Mouse (Mus musculus) heart, embryonic 15.5 days (tissue): ENCODE measurements around the gene Stxbp6. TPM values are rescaled to one million over a fixed set of nuclear protein-coding genes. Genes with fewer than 3 reads are reported as not detected.

Experiments
- ATAC-seq: fragments of 200-750 bp; cut with Nextera tagmentation; replicated peaks from 2 replicates; pipeline ENCODE4 v1.8.0; 2017; ENCODE audit warnings: low read depth, moderate TSS enrichment; ENCODE audit not compliant: insufficient number of reproducible peaks, insufficient read depth, low FRiP score
- H3K27ac ChIP-seq: fragments of 300-500 bp; sonication (generic); 2 replicates; pipeline ENCODE4 v1.5.1; 2015; ENCODE audit warnings: mild to moderate bottlenecking, inconsistent platforms
- H3K27me3 ChIP-seq: fragments of 300-500 bp; sonication (generic); 2 replicates; pipeline ENCODE4 v1.6.1; 2015; ENCODE audit warnings: inconsistent platforms
- H3K36me3 ChIP-seq: fragments of 300-500 bp; sonication (generic); 2 replicates; pipeline ENCODE4 v1.6.1; 2015; ENCODE audit warnings: mild to moderate bottlenecking, inconsistent platforms
- H3K4me1 ChIP-seq: fragments of 300-500 bp; sonication (generic); replicated peaks from 2 replicates; pipeline ENCODE4 v1.6.1; 2015; ENCODE audit warnings: inconsistent platforms
- H3K4me2 ChIP-seq: fragments of 300-500 bp; sonication (generic); 2 replicates; pipeline ENCODE4 v1.6.1; 2015; ENCODE audit warnings: inconsistent platforms, mild to moderate bottlenecking, moderate library complexity
- H3K4me3 ChIP-seq: fragments of 300-500 bp; sonication (generic); 2 replicates; pipeline ENCODE4 v1.5.1; 2015; ENCODE audit warnings: mild to moderate bottlenecking, inconsistent platforms
- H3K9ac ChIP-seq: fragments of 300-500 bp; sonication (generic); 2 replicates; pipeline ENCODE4 v1.6.1; 2015; ENCODE audit warnings: mild to moderate bottlenecking, inconsistent platforms
- H3K9me3 ChIP-seq: fragments of 300-500 bp; sonication (generic); replicated peaks from 2 replicates; pipeline ENCODE4 v1.6.1; 2016; ENCODE audit warnings: inconsistent platforms
- WGBS: fragments of 180-500 bp; shearing (Covaris S2); methylation state at CpG from one replicate; pipeline ENCODE4 v1.1.7; 2015; ENCODE audit warnings: mixed read lengths; 5-methylcytosine and 5-hydroxymethylcytosine counted together
- polyA plus RNA-seq: library from polyadenylated mRNA; unstranded; fragments of >200 nt; fragmentation: Nextera tagmentation; extraction: Ambion mirVana; gene quantifications from 2 replicates; pipeline ENCODE4 v1.2.1, GENCODE M21; 2015

The Stxbp6 gene
- polyA plus RNA-seq, 1 experiment from 2014 or later = 16.6 TPM

DNA sequence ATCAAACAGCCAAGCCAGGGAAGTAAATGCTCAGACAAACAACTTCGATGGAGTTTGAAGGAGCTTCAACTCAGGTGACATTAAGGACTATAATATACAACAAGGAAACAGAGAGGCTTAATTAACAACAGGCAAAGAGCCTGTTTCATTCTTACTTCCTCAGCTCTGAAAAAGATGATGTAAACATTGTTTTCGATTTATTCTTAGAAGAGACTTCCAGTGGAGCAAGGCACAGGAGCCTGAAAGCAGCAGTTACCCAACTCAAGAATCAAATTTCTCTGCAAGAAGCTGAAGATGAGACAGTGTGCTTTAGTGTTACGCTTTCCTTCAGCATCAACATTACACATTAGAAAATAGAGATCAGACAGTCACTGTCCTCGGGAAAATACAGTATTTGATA lies 160.7 kb downstream of the Stxbp6 start:
- H3K4me3 ChIP-seq = no peak overlapping the region
- no peaks in the 10 kb centered on the region for H3K27me3 ChIP-seq
- ATAC-seq = no peak
- H3K36me3 ChIP-seq = no peaks in the 10 kb centered on the region
- no peaks in the 10 kb centered on the region; the same call in 1 of the 2 replicates for H3K4me1 ChIP-seq
- H3K4me2 ChIP-seq = no peak overlapping the region
- WGBS = 74% methylated on average over 4 of the region's 4 CpGs
- no peaks in the 10 kb centered on the region for H3K9me3 ChIP-seq
- H3K27ac ChIP-seq = no peak overlapping the region
- H3K9ac ChIP-seq = no peak overlapping the region

DNA sequence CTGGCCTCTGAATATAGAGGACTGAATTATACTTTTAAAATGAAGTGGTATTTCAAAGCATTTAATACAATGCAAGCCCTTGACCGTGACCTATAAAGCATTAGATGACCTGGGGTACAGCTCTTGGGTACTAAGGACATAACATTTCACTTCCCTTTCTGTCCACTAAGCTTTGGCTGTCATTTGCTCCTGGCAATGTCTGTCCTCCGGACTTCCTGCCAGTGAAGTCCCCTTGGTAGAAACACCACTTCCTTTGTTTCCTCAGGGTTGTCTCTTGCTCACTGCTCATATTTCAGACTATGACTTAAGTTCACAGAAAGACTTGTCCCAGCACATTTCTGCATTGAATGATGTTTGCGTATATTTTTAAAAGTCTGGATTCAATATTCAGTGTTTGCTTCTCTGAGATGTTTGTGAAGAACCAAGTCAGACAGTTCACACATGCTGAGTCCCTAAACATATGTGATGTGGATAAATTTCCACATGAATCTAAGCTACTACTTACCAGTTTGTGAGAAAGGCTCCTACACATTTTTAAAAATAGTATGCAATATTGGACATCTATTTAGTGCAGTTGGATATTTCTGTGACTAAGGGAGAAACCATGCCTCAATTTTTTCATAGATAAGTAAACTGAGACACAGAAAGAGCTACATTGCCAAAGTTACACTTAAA lies 166.3 kb downstream of the Stxbp6 start:
- 69% methylated on average over 3 of the region's 3 CpGs for WGBS
- Histone ChIP-seq H3K36me3 (no peaks in the 10 kb centered on the region), H3K4me2 (no peak overlapping the region), H3K4me3 (no peak overlapping the region), H3K27me3 (no peaks in the 10 kb centered on the region), H3K4me1 (no peaks in the 10 kb centered on the region; the same call in 1 of the 2 replicates), H3K27ac (no peak overlapping the region), H3K9me3 (no peaks in the 10 kb centered on the region), H3K9ac (no peak overlapping the region)
- no peak for ATAC-seq

DNA sequence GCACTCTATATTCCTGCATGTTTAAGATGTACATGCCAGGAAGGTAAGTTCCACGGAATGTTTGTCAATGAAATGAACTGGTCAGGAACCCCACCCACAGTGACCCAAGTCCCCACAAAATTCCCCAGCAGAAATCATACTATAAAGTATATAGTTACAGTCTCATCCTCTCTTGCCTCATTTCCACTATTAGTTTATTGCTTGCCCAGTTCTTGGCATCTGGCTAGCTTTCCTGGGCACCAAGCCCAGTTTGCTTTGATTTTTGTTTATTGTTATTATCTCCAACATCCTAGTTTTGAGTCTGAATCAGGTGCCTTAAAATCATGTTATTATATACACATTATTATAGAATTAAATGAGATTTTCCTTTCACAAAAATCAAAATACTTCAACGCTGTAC lies 168.5 kb downstream of the Stxbp6 start:
- no peak for ATAC-seq
- no peak overlapping the region for H3K4me3 ChIP-seq
- no peaks in the 10 kb centered on the region for H3K36me3 ChIP-seq
- H3K4me2 ChIP-seq = no peak overlapping the region
- H3K9me3 ChIP-seq = no peaks in the 10 kb centered on the region
- 85% methylated on average over 2 of the region's 2 CpGs for WGBS
- no peak overlapping the region for H3K27ac ChIP-seq
- no peaks in the 10 kb centered on the region for H3K27me3 ChIP-seq
- no peaks in the 10 kb centered on the region for H3K4me1 ChIP-seq
- H3K9ac ChIP-seq = no peak overlapping the region

- no peak for ATAC-seq
- H3K27ac ChIP-seq = no peak overlapping the region
- WGBS = 39% methylated on average over 1 of the region's 1 CpGs
These were observed 171.2 kb downstream of the Stxbp6 start for GRCm38 (mm10) chr12:44903205-44903732.

GRCm38 (mm10) chr12:44899173-44899870 lies 175.2 kb downstream of the Stxbp6 start:
- 73% methylated on average over 5 of the region's 5 CpGs for WGBS
- Histone ChIP-seq H3K4me1 (peaks cover 6% of the 10 kb centered on the region; the same call in 1 of the 2 replicates), H3K4me3 (no peak overlapping the region), H3K36me3 (no peaks in the 10 kb centered on the region), H3K9me3 (no peaks in the 10 kb centered on the region), H3K4me2 (no peak overlapping the region), H3K27me3 (no peaks in the 10 kb centered on the region), H3K9ac (no peak overlapping the region), H3K27ac (no peak overlapping the region)
- no peak for ATAC-seq

More at GRCm38 (mm10) chr12:44903205-44903732, 171.2 kb downstream of the Stxbp6 start:
- no peaks in the 10 kb centered on the region for H3K27me3 ChIP-seq
- no peak overlapping the region for H3K9ac ChIP-seq
- peaks cover 6% of the 10 kb centered on the region; the same call in 1 of the 2 replicates for H3K4me1 ChIP-seq
- H3K4me3 ChIP-seq = no peak overlapping the region
- no peaks in the 10 kb centered on the region for H3K9me3 ChIP-seq
- H3K36me3 ChIP-seq = no peaks in the 10 kb centered on the region
- no peak overlapping the region for H3K4me2 ChIP-seq

- no peak overlapping the region for H3K9ac ChIP-seq
- H3K4me2 ChIP-seq = no peak overlapping the region
- WGBS = 86% methylated on average over 1 of the region's 1 CpGs
- H3K4me1 ChIP-seq = peaks cover 6% of the 10 kb centered on the region; the same call in 1 of the 2 replicates
- ATAC-seq = no peak
- no peak overlapping the region for H3K27ac ChIP-seq
- H3K27me3 ChIP-seq = no peaks in the 10 kb centered on the region
- no peaks in the 10 kb centered on the region for H3K9me3 ChIP-seq
- H3K36me3 ChIP-seq = no peaks in the 10 kb centered on the region
- H3K4me3 ChIP-seq = no peak overlapping the region
These were observed 178.0 kb downstream of the Stxbp6 start for GRCm38 (mm10) chr12:44896460-44896859.

DNA sequence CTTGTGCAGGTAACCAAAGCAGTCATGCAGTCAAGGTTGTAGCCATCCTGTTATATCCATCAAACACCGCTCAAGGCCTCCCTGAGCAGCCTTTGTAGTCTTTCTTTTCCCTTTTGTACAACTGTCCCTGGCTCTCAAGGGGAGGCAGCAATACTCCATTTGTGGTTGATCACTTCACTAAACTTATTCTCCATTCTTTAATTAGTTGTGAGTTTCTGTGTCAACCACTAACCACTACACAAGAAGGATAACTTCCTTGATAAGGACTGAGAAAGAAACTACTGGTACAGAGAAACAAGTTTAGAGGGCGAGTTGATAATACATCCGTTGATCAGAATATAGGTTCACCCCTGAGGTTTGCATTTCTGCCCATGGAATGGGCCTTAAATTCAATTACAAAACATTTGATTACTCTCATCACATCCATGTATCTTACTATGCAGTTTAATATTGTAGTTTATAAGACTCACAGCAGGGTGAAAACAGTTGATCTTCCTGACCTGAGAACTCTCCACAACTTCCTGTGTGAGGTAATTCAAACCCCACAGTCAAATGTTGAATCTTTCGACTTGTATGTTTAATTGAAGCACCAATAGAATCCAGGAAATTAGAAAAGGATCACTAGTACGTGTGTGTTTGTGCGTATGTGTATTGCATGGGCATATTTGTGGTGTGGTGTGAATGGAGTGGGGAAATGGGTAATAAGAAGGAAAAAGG lies 184.7 kb downstream of the Stxbp6 start:
- Histone ChIP-seq H3K4me2 (no peak overlapping the region), H3K4me3 (no peak overlapping the region), H3K27me3 (no peaks in the 10 kb centered on the region), H3K36me3 (no peaks in the 10 kb centered on the region), H3K4me1 (no peaks in the 10 kb centered on the region), H3K27ac (no peak overlapping the region), H3K9ac (no peak overlapping the region), H3K9me3 (no peaks in the 10 kb centered on the region)
- 85% methylated on average over 6 of the region's 6 CpGs for WGBS
- ATAC-seq = no peak

DNA sequence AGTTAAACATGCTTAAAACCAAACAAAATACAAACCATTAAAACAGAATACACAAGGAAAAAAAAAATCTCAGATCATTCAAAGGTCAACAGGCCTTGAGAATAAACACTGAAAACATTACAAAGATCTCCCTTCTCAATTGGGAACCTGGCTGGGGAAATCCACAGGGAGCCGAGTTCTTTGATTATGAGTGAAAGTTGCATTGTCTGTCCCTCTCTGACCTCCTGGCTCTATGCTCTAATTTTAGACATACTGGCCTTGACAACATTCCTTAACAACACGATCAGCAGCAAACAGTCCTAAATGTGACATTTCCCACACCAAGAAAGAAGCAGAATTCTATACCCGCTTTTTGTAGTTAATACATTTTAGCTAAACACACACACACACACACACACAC lies 187.7 kb downstream of the Stxbp6 start:
- H3K27ac ChIP-seq = no peak overlapping the region
- no peaks in the 10 kb centered on the region for H3K27me3 ChIP-seq
- no peaks in the 10 kb centered on the region for H3K36me3 ChIP-seq
- no peaks in the 10 kb centered on the region for H3K9me3 ChIP-seq
- no peak for ATAC-seq
- H3K4me1 ChIP-seq = no peaks in the 10 kb centered on the region
- H3K4me2 ChIP-seq = no peak overlapping the region
- 29% methylated on average over 3 of the region's 3 CpGs for WGBS
- no peak overlapping the region for H3K9ac ChIP-seq
- no peak overlapping the region for H3K4me3 ChIP-seq

DNA sequence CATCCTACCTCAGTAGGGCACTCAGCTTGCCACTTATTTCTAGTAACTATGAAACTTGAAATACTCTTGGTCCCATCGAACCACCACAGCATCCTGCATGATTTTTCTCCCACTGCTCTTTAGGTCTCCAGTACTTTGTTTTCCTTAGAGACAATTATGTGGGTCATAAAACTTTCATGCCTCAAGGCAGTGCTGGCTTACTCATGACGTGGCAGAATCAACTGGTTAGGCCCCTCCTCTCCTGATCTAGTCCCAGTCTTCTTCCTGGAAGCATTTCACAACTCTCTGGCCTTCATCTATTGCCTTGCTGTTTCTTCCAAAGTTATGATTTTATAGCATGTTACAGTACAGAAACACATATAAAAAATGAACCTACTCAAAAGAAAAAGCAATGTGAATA lies 201.8 kb downstream of the Stxbp6 start:
- Histone ChIP-seq H3K27me3 (no peaks in the 10 kb centered on the region), H3K4me2 (no peak overlapping the region), H3K9me3 (no peaks in the 10 kb centered on the region), H3K4me1 (no peaks in the 10 kb centered on the region), H3K9ac (no peak overlapping the region), H3K36me3 (no peaks in the 10 kb centered on the region), H3K4me3 (no peak overlapping the region), H3K27ac (no peak overlapping the region)
- no peak for ATAC-seq
- 70% methylated on average over 2 of the region's 2 CpGs for WGBS

GRCm38 (mm10) chr12:44865442-44865841 lies 209.1 kb downstream of the Stxbp6 start:
- Histone ChIP-seq H3K9ac (no peak overlapping the region), H3K4me2 (no peak overlapping the region), H3K4me3 (no peak overlapping the region), H3K36me3 (no peaks in the 10 kb centered on the region), H3K9me3 (no peaks in the 10 kb centered on the region), H3K27ac (no peak overlapping the region), H3K27me3 (no peaks in the 10 kb centered on the region), H3K4me1 (no peaks in the 10 kb centered on the region)
- WGBS = 76% methylated on average over 3 of the region's 3 CpGs
- no peak for ATAC-seq

GRCm38 (mm10) chr12:44859454-44859853 lies 215.1 kb downstream of the Stxbp6 start:
- no peaks in the 10 kb centered on the region for H3K9me3 ChIP-seq
- 58% methylated on average over 5 of the region's 5 CpGs for WGBS
- no peaks in the 10 kb centered on the region for H3K36me3 ChIP-seq
- H3K27ac ChIP-seq = no peak overlapping the region
- no peak overlapping the region for H3K4me3 ChIP-seq
- no peak overlapping the region for H3K9ac ChIP-seq
- no peak overlapping the region for H3K4me2 ChIP-seq
- H3K4me1 ChIP-seq = peaks cover 10% of the 10 kb centered on the region
- no peak for ATAC-seq
- no peaks in the 10 kb centered on the region for H3K27me3 ChIP-seq
